Mouse (Mus musculus) CH12.LX (cell line): ENCODE measurements around the gene Chpf.

Experiments
- CTCF ChIP-seq, 2 experiments: IDR thresholded peaks in 1 of 2; conservative IDR thresholded peaks in 1 of 2; 2 replicates each; pipeline ENCODE4 v1.5.1; 2011 to 2012; ENCODE audit warnings: low read depth in 2 of 2, low read length in 2 of 2, improper control_type of control experiment in 1 of 2, inconsistent platforms in 1 of 2, mild to moderate bottlenecking in 1 of 2, moderate library complexity in 1 of 2
- MAFK ChIP-seq: IDR thresholded peaks from 2 replicates; pipeline ENCODE4 v1.6.1; 2011; ENCODE audit warnings: low read length, improper control_type of control experiment; ENCODE audit not compliant: insufficient replicate concordance
- MAX ChIP-seq: IDR thresholded peaks from 2 replicates; pipeline ENCODE4 v1.6.1; 2011; ENCODE audit warnings: low read length, improper control_type of control experiment
- POLR2A ChIP-seq: IDR thresholded peaks from 2 replicates; pipeline ENCODE4 v1.6.1; 2011; ENCODE audit warnings: low read depth, mild to moderate bottlenecking, improper control_type of control experiment, low read length
- TBP ChIP-seq: conservative IDR thresholded peaks from 2 replicates; pipeline ENCODE4 v1.6.1; 2011; ENCODE audit warnings: low read depth, low read length, improper control_type of control experiment
- USF1 ChIP-seq: IDR thresholded peaks from 2 replicates; pipeline ENCODE4 v1.6.1; 2014; ENCODE audit warnings: low read depth, mild to moderate bottlenecking, inconsistent platforms, low read length, improper control_type of control experiment
- ZC3H11A ChIP-seq: IDR thresholded peaks from 2 replicates; pipeline ENCODE4 v1.6.1; 2012; ENCODE audit warnings: low read depth, mild to moderate bottlenecking, inconsistent platforms, low read length, improper control_type of control experiment

DNA sequence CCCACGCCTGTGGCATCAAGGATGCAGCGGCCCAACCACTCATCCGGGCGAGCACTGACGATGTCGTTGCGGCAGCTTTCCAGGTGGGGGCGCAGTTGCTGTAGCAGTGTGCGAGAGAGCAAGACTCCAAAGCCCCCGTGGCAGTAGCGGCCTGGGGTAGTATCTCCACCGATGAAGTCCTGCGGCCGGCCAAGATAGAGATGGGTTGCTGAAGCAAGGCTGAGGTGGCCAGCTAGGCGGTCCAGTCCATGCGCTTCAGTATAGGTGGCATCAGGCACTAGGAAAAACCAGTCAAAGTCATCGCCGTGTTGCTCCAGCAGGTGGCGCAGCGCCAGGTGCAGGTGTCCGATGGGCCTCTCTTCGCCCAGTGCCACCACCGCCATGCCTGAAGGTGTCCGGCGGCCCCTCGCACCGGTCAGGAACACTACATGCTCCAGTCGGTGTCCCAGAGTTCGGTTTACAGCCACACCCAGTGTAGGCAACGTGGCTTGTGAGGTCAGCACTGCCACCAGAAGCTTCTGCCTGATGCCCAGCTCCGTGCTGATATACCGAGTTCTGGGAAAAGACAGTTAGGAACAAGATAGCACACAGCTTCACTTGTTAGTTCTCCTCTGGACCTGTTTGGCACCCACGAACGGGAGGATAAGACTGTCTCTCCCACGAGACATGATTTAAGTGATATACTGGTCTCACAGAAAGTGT, 1.7 kb downstream of the Chpf start:
- no peak for TF ChIP-seq POLR2A
- peak; percentile 55 to 90 for TF ChIP-seq CTCF (conservative IDR thresholded peaks at IDR 0.05 in 1 of 2, IDR thresholded peaks at IDR 0.05 in 1 of 2; ENCODE audit: low read depth in 2 of 2, low read length in 2 of 2)
- peak; percentile 65 for TF ChIP-seq MAX
- no peak for TF ChIP-seq TBP
- TF ChIP-seq USF1, result no peak
- no peak for TF ChIP-seq MAFK
- no peak for TF ChIP-seq ZC3H11A
